ENCODE assay signal across 10 mouse cellular contexts in the genomic region with DNA sequence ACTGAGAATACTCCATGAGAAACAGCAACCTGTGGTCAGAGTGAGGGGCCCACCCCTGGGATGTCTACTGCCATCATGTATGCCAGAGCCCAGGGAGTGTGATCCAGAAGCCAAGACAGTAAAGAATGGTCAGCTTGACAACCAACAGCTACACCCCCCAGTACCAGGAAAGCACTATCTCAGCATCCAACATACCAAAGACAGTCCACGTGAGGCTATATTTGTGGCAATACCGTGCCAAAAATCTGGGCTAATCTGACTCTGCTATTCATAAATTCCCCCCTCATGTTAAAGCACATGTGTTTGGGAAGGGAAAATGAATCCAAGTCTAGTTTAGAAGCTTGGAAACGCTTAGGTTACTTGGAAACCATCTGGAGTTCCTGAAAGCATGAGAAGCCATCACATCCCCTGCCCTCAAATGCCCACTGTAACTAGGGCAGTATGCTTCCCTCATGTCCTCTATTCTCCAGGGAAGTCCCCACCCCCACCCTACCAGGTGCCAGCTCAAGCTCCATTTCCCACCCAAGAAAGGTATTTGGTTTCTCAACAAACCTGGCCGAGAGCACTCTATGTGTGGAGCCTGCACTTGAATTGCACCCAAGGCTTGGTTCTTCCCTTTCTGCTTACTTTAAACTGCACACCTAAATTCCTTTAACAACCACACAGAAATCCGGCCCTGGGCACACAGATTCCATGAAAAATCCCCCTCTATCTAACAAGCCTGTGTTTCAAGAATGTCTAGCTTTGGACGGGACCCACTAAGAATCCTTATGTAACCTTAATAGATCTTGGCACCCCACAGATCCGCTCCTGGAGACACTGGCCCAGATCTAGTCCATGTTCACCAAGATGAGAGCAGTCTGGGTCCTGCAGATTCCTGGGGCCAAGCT. TPM values are rescaled to one million over a fixed set of nuclear protein-coding genes. Genes with fewer than 3 reads are reported as not detected.
DNase-seq lines count a peak whose midpoint lies in the region; TF ChIP-seq lines count a peak whose summit lies in the region.
"Had no signal": no experiment of that assay in that cellular context is flagged by ENCODE, and none has a peak within 500 bp of the region (broad histone marks: within the 10 kb centered on the region; RNA-seq: fewer than 3 reads in every experiment).

No protein-coding gene starts in this region.

- H3K36me3 ChIP-seq in testis, adult 2 months (ENCODE audit: control insufficient read depth, insufficient read depth, low read length) = no peaks in the 10 kb centered on the region

- DNase-seq in cerebellum, postnatal 25 days = peak; percentile 50 to 68
- DNase-seq in cerebellum, adult 11 months = no peak
- DNase-seq in testis, postnatal 14 days (ENCODE audit: low spot score) = no peak
- peak; percentile 59 for DNase-seq in lung, postnatal 10 days
- no peak for DNase-seq in ovary, postnatal 10 days (ENCODE audit: low spot score)
- no peak for DNase-seq in embryo, embryonic 9.5 days (ENCODE audit: extremely low spot score)
- DNase-seq in thymus, adult 18-20 months = no peak

- peaks cover 21% of the 10 kb centered on the region for H3K4me1 ChIP-seq in testis, adult 2 months (ENCODE audit: control insufficient read depth, insufficient read depth, low read length)

- H3K27me3 ChIP-seq in testis, adult 2 months (ENCODE audit: control insufficient read depth, insufficient read depth, low read length) = no peaks in the 10 kb centered on the region; the same call in 1 of the 2 replicates

- TF ChIP-seq POLR2A in testis, adult 2 months (IDR thresholded peaks at IDR 0.05; ENCODE audit: control insufficient read depth, low read depth, low read length) = no peak

- peak overlapping the region; percentile 93 for H3K4me3 ChIP-seq in testis, adult 2 months (ENCODE audit: control insufficient read depth, low read depth, low read length)

- H3K27ac ChIP-seq in testis, adult 2 months (ENCODE audit: control insufficient read depth, insufficient read depth, low read depth, low read length) = 0 out of 2 replicates have a peak overlapping the region, but pooled peaks have one; percentile 28
- H3K27ac ChIP-seq: liver, embryonic 14.5 days had no signal

- no peak for TF ChIP-seq CTCF in testis, adult 2 months (IDR thresholded peaks at IDR 0.05; ENCODE audit: control insufficient read depth, insufficient read depth, insufficient replicate concordance, low read depth, low read length)

RNA-seq across cellular contexts. Expression of a gene that starts 1.5 kb away (rescaled TPM):
- 8.6 and 9.8 TPM in 2 replicates for polyA plus RNA-seq in testis, adult 2 months (2012; rRNA removed)

RNA-seq across cellular contexts. Expression of a gene that starts 1.5 kb away (rescaled TPM):
- 3.8 and 6.4 TPM in 2 replicates for polyA plus RNA-seq in testis, adult 2 months (2012; rRNA removed)
- polyA plus RNA-seq: embryonic facial prominence, embryonic 11.5 days; liver, embryonic 14.5 days had no signal

Comparison
In these comparisons a context has a peak if more than half of its experiments do, and no peak if none do; other contexts are left out.
1. DNase-seq: peak in cerebellum, postnatal 25 days (2 of 2) and lung, postnatal 10 days (single experiment); none in cerebellum, adult 11 months (single experiment), testis, postnatal 14 days (single experiment), ovary, postnatal 10 days (single experiment), embryo, embryonic 9.5 days (single experiment) and thymus, adult 18-20 months (0 of 2).